Mouse (Mus musculus) liver, adult 2 months (tissue): ENCODE measurements at regions not wholly inside any gene's neighbourhood (a gene's known extent, or its start where the extent isn't known, plus 50 kb on each side); places are given as distances from the start of the nearest gene placed in this dataset.

Experiments used
- CTCF ChIP-seq: fragments of 200-500 bp; IDR thresholded peaks from 2 replicates; pipeline ENCODE4 v1.5.1; 2011; ENCODE audit warnings: low read depth, low read length, control low read depth
- POLR2A ChIP-seq: fragments of 200-500 bp; IDR thresholded peaks from 2 replicates; pipeline ENCODE4 v1.6.1; 2011; ENCODE audit warnings: low read length, control low read depth; ENCODE audit not compliant: insufficient read depth; ENCODE audit errors: extremely low read depth

- no peak for TF ChIP-seq POLR2A
- TF ChIP-seq CTCF, result no peak
Measured at GRCm38 (mm10) chr10:109508553-109508952, 497.8 kb upstream of the Syt1 start.
